Mouse (Mus musculus): ENCODE data around the gene Iqcg. TPM values are rescaled to one million over a fixed set of nuclear protein-coding genes. Genes with fewer than 3 reads are reported as not detected.

The Iqcg gene
- 3.7 and 4.2 TPM in 2 replicates for polyA plus RNA-seq (2015; fragmentation: Nextera tagmentation; extraction: Ambion mirVana)

GRCm38 (mm10) chr16:33056095-33056785 lies at the start of gene Iqcg, which contains the start of gene Rpl35a:
Gene Iqcg, minus strand, starts transcription at chr16:33056218.
Gene Rpl35a, plus strand, starts transcription at chr16:33056453.

GRCm38 (mm10) chr16:33062024-33062681 lies 6.1 kb upstream of the Iqcg start, which contains the start of gene Lmln:
Gene Lmln, plus strand, starts transcription at chr16:33062521.

MicroRNAs encoded within 50 kb of the gene (microRNA counts, 519-probe panel; counts per million panel counts)
- 40.5 counts per million for microRNA mmu-miR-1947

Small RNA genes lying within 50 kb of the gene (microRNA-seq; reads per million reads assigned to microRNA genes)
- not detected for gene Gm22231
- gene Mir1947 = 4.4 reads per million, percentile 7 among the genes with 10 or more reads in this experiment

Other genes starting within 250 kb of the Iqcg start
- not detected in 2 replicates for gene Smbd1, start 245.7 kb downstream of the Iqcg start, polyA plus RNA-seq (2015; fragmentation: Nextera tagmentation; extraction: Ambion mirVana)
- gene Fyttd1, start 178.7 kb downstream of the Iqcg start, polyA plus RNA-seq (2015; fragmentation: Nextera tagmentation; extraction: Ambion mirVana) = 105 and 119 TPM in 2 replicates
- 21.9 and 25.3 TPM in 2 replicates for gene Rubcn, start 178.5 kb downstream of the Iqcg start, polyA plus RNA-seq (2015; fragmentation: Nextera tagmentation; extraction: Ambion mirVana)
- gene Lrch3, start 142.1 kb downstream of the Iqcg start, polyA plus RNA-seq (2015; fragmentation: Nextera tagmentation; extraction: Ambion mirVana) = 26.0 and 30.5 TPM in 2 replicates
- gene Rpl35a, start 235 bp upstream of the Iqcg start, polyA plus RNA-seq (2015; fragmentation: Nextera tagmentation; extraction: Ambion mirVana) = 455 and 520 TPM in 2 replicates
- gene Lmln, start 6.3 kb upstream of the Iqcg start, polyA plus RNA-seq (2015; fragmentation: Nextera tagmentation; extraction: Ambion mirVana) = 2.6 and 4.1 TPM in 2 replicates
- 12.0 and 12.4 TPM in 2 replicates for gene Osbpl11, start 128.9 kb upstream of the Iqcg start, polyA plus RNA-seq (2015; fragmentation: Nextera tagmentation; extraction: Ambion mirVana)
- 76.6 and 84.0 TPM in 2 replicates for gene Snx4, start 195.2 kb upstream of the Iqcg start, polyA plus RNA-seq (2015; fragmentation: Nextera tagmentation; extraction: Ambion mirVana)